Mouse (Mus musculus): Measurements from ENCODE around the gene Sox10. TPM values are rescaled to one million over a fixed set of nuclear protein-coding genes. Genes with fewer than 3 reads are reported as not detected.
A peak's percentile ranks its signal among the peaks of the same experiment; 100 is the strongest.

Gene Sox10
- polyA plus RNA-seq, 1 experiment: 1.0 TPM

GRCm38 (mm10) chr15:79110528-79110927 lies 54.5 kb downstream of the Sox10 start:
- H3K4me1 ChIP-seq (ENCODE audit: control insufficient read depth, insufficient read depth, low read length): peaks cover 8% of the 10 kb centered on the region; the same call in 1 of the 2 replicates
- no peak overlapping the region for H3K27ac ChIP-seq (ENCODE audit: insufficient read depth, low read length)
- TF ChIP-seq CTCF (IDR thresholded peaks at IDR 0.05; ENCODE audit: borderline replicate concordance, insufficient read depth, low read length): no peak
- TF ChIP-seq POLR2A (IDR thresholded peaks at IDR 0.05; ENCODE audit: low read depth, low read length): no peak
- H3K4me3 ChIP-seq (ENCODE audit: insufficient read depth, low read length): peak overlapping the region; percentile 75

- Histone ChIP-seq H3K27ac (ENCODE audit: insufficient read depth, low read length) (peak overlapping the region; percentile 92; the same call in 1 of the 2 replicates), H3K4me1 (ENCODE audit: control insufficient read depth, insufficient read depth, low read length) (peaks cover 8% of the 10 kb centered on the region; the same call in 1 of the 2 replicates), H3K4me3 (ENCODE audit: insufficient read depth, low read length) (peak overlapping the region; percentile 75)
- TF ChIP-seq CTCF (IDR thresholded peaks at IDR 0.05; ENCODE audit: borderline replicate concordance, insufficient read depth, low read length): no peak
- no peak for TF ChIP-seq POLR2A (IDR thresholded peaks at IDR 0.05; ENCODE audit: low read depth, low read length)
Observed at GRCm38 (mm10) chr15:79110031-79110430, 55.0 kb downstream of the Sox10 start.

- Histone ChIP-seq H3K4me3 (ENCODE audit: insufficient read depth, low read length) (peak overlapping the region; percentile 75), H3K27ac (ENCODE audit: insufficient read depth, low read length) (peak overlapping the region; percentile 92), H3K4me1 (ENCODE audit: control insufficient read depth, insufficient read depth, low read length) (peaks cover 8% of the 10 kb centered on the region; the same call in 1 of the 2 replicates)
- no peak for TF ChIP-seq POLR2A (IDR thresholded peaks at IDR 0.05; ENCODE audit: low read depth, low read length)
- TF ChIP-seq CTCF (IDR thresholded peaks at IDR 0.05; ENCODE audit: borderline replicate concordance, insufficient read depth, low read length): no peak
Observed at GRCm38 (mm10) chr15:79109321-79109934, 55.6 kb downstream of the Sox10 start.

DNA sequence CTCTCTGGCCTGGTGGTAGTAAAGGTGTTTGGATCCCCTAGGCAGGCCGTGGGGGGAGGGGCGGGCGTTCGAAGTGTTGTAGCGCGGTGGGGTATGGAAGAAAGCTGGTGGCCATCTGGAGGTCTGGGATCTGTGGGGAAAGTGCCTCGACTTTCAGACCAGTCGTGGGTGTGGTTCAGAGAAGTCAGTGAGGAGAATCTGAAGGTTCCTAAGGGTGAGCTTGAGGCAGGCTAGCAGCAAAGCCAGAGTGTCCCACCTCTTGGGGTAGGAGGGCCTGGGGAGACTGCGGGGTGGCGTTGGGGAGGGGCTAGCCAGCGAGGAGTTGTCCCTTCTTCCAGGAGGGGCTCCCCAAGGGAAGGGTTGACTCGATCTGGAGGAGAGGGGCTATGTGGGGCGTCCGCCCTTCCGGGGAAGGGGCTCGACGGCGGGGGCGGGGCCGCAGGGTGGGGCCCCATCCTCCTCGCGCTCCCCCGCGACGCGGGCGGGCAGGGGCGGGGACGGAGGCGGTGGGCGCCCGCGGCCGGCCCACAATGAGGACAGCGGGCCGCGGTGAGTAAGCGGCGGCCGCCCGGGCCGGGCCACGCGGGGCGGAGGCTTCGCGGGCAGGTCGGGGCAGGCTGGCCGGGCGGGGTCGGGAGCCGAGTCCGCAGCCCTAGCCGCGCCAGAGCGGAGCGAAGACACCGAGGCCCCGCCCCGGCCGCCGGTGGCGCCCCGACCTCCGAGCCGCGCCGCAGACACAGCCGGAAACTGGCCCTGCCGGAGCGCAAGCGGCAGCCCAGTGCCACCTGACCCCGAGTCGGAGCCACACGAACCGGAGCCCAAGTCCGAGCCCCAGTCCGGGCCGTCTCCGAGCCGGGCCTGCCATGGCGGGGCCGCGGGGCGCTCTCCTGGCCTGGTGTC lies 56.4 kb downstream of the Sox10 start, which contains the start of gene Micall1:
Gene Micall1, plus strand, starts transcription at position 478 of the 900 bp plus-strand sequence.
- TF ChIP-seq POLR2A (IDR thresholded peaks at IDR 0.05; ENCODE audit: low read depth, low read length) (peak; percentile 71), CTCF (IDR thresholded peaks at IDR 0.05; ENCODE audit: borderline replicate concordance, insufficient read depth, low read length) (no peak)
- Histone ChIP-seq H3K27ac (ENCODE audit: insufficient read depth, low read length) (peak within 1 kb of the TSS; percentile 98), H3K4me3 (ENCODE audit: insufficient read depth, low read length) (peak within 1 kb of the TSS; percentile 75), H3K4me1 (ENCODE audit: control insufficient read depth, insufficient read depth, low read length) (peaks cover 8% of the 10 kb centered on the region; the same call in 1 of the 2 replicates)

DNA sequence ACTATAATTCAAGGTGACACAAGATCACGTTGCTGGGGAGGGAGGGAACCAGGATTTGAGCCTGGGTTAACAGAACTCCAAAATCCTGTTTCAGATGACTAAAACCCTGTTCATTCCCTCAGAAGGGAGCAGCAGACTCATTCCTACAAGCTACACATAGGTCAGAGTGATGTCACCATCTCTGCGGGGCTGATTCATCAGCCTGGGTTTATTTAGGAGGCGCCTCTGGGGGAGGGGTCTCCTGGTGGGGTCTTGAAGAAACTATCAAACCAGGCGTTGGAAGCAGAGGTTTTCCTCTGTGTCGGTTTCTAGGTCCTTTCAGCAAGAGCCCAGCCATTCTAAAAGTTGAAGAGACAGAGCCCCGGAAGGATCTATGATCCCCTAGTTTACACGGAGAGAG lies 57.1 kb downstream of the Sox10 start:
- Histone ChIP-seq H3K4me3 (ENCODE audit: insufficient read depth, low read length) (peak overlapping the region; percentile 12; the same call in 1 of the 2 replicates), H3K4me1 (ENCODE audit: control insufficient read depth, insufficient read depth, low read length) (peaks cover 8% of the 10 kb centered on the region; the same call in 1 of the 2 replicates), H3K27ac (ENCODE audit: insufficient read depth, low read length) (peak overlapping the region; percentile 98)
- TF ChIP-seq POLR2A (IDR thresholded peaks at IDR 0.05; ENCODE audit: low read depth, low read length): no peak
- no peak for TF ChIP-seq CTCF (IDR thresholded peaks at IDR 0.05; ENCODE audit: borderline replicate concordance, insufficient read depth, low read length)

DNA sequence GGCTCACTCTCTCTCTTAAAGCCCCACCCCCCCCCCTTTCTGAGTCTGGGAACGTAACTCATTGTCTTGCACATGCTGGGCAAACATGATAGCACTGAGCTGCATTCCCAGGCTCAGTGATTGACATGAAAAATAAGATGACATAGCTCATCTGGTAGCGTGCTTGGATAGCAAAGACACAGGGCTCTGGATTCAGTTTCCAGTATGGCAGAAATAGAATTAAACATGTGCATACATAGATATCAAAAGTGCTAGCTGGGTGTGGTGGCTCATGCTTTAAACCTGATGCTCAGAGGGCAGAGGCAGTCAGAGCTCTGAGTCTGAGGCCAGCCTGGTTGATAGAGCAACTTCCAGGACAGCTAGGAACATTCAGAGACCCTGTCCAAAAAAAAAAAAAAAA lies 59.2 kb downstream of the Sox10 start:
- H3K4me3 ChIP-seq (ENCODE audit: insufficient read depth, low read length): no peak overlapping the region
- H3K27ac ChIP-seq (ENCODE audit: insufficient read depth, low read length): no peak overlapping the region
- peaks cover 3% of the 10 kb centered on the region; the same call in 1 of the 2 replicates for H3K4me1 ChIP-seq (ENCODE audit: control insufficient read depth, insufficient read depth, low read length)
- TF ChIP-seq POLR2A (IDR thresholded peaks at IDR 0.05; ENCODE audit: low read depth, low read length): no peak

Other genes with a start within 250 kb of the Sox10 start
- gene Lgals1, start 238.5 kb downstream of the Sox10 start, polyA plus RNA-seq (2011; ENCODE audit: insufficient read length, low read depth, missing spikeins): 4,027 and 4,662 TPM in 2 replicates
- 46.6 and 55.4 TPM in 2 replicates for gene Nol12, start 230.3 kb downstream of the Sox10 start, polyA plus RNA-seq (2011; ENCODE audit: insufficient read length, low read depth, missing spikeins)
- gene Triobp, start 217.5 kb downstream of the Sox10 start, polyA plus RNA-seq (2011; ENCODE audit: insufficient read length, low read depth, missing spikeins): 34.2 and 45.6 TPM in 2 replicates
- gene H1f0, start 136.8 kb downstream of the Sox10 start, polyA plus RNA-seq (2011; ENCODE audit: insufficient read length, low read depth, missing spikeins): 107 and 206 TPM in 2 replicates
- not detected in 2 replicates for gene Galr3, start 123.4 kb downstream of the Sox10 start, polyA plus RNA-seq (2011; ENCODE audit: insufficient read length, low read depth, missing spikeins)
- 10.4 and 13.8 TPM in 2 replicates for gene Ankrd54, start 102.3 kb downstream of the Sox10 start, polyA plus RNA-seq (2011; ENCODE audit: insufficient read length, low read depth, missing spikeins)
- 247 and 268 TPM in 2 replicates for gene Eif3l, start 90.1 kb downstream of the Sox10 start, polyA plus RNA-seq (2011; ENCODE audit: insufficient read length, low read depth, missing spikeins)
- 17.0 and 27.4 TPM in 2 replicates for gene Micall1, start 56.3 kb downstream of the Sox10 start, polyA plus RNA-seq (2011; ENCODE audit: insufficient read length, low read depth, missing spikeins)
- gene Polr2f, start 24.2 kb downstream of the Sox10 start, polyA plus RNA-seq (2011; ENCODE audit: insufficient read length, low read depth, missing spikeins): 82.7 and 96.6 TPM in 2 replicates
- gene 1700088E04Rik, start 24.0 kb downstream of the Sox10 start, polyA plus RNA-seq (2011; ENCODE audit: insufficient read length, low read depth, missing spikeins): 1.7 and 2.2 TPM in 2 replicates
- gene Pick1, start 63.9 kb upstream of the Sox10 start, polyA plus RNA-seq (2011; ENCODE audit: insufficient read length, low read depth, missing spikeins): 11.7 and 15.2 TPM in 2 replicates
- 0.72 and 0.77 TPM in 2 replicates for gene Gm49486, start 64.2 kb upstream of the Sox10 start, polyA plus RNA-seq (2011; ENCODE audit: insufficient read length, low read depth, missing spikeins)
- not detected in 2 replicates for gene Slc16a8, start 89.5 kb upstream of the Sox10 start, polyA plus RNA-seq (2011; ENCODE audit: insufficient read length, low read depth, missing spikeins)
- 0.23 TPM in 1 of 2 replicates, not detected in the other for gene Baiap2l2, start 120.3 kb upstream of the Sox10 start, polyA plus RNA-seq (2011; ENCODE audit: insufficient read length, low read depth, missing spikeins)
- gene Pla2g6, start 163.2 kb upstream of the Sox10 start, polyA plus RNA-seq (2011; ENCODE audit: insufficient read length, low read depth, missing spikeins): 7.4 and 11.3 TPM in 2 replicates
- gene Maff, start 181.4 kb upstream of the Sox10 start, polyA plus RNA-seq (2011; ENCODE audit: insufficient read length, low read depth, missing spikeins): 11.7 and 13.8 TPM in 2 replicates
- gene Tmem184b, start 238.3 kb upstream of the Sox10 start, polyA plus RNA-seq (2011; ENCODE audit: insufficient read length, low read depth, missing spikeins): 82.2 and 98.9 TPM in 2 replicates